Mouse (Mus musculus) left cerebral cortex, adult 8-10 months (tissue): ENCODE data around the gene Tmem245. TPM values are rescaled to one million over a fixed set of nuclear protein-coding genes. Genes with fewer than 3 reads are reported as not detected.
"Not testable (repeated sequence)": the region's sequence is repeated elsewhere in the genome, so short reads cannot be mapped to it uniquely, and the experiment has no call there.

Source experiments
- DNase-seq, 2 experiments: peaks; one replicate each; pipeline ENCODE4 v3.0.0; 2022; ENCODE audit warnings: low spot score in 2 of 2
- total RNA-seq, 4 experiments: library from RNA; stranded (reverse); gene quantifications; 2 replicates each; pipeline ENCODE4 v1.2.4; 2022

Tmem245 gene
- total RNA-seq, 4 experiments from 2014 or later: 41.6 to 49.3 (median 45.9) TPM

- DNase-seq: no peak
These were observed 16.9 kb downstream of the Tmem245 start for GRCm38 (mm10) chr4:56930312-56930711.

GRCm38 (mm10) chr4:56926971-56927370 is 20.3 kb downstream of the Tmem245 start:
- no peak for DNase-seq

GRCm38 (mm10) chr4:56922229-56922628 is 25.0 kb downstream of the Tmem245 start:
- DNase-seq: no peak

- DNase-seq: no peak
These were observed 31.4 kb downstream of the Tmem245 start for GRCm38 (mm10) chr4:56915732-56916325.

GRCm38 (mm10) chr4:56914761-56915160 is 32.5 kb downstream of the Tmem245 start:
- DNase-seq: no peak

GRCm38 (mm10) chr4:56914338-56914737 is 32.9 kb downstream of the Tmem245 start:
- no peak for DNase-seq

GRCm38 (mm10) chr4:56912382-56913001 is 34.7 kb downstream of the Tmem245 start:
- no peak for DNase-seq

GRCm38 (mm10) chr4:56909568-56909967 is 37.7 kb downstream of the Tmem245 start:
- DNase-seq: no peak

- no peak for DNase-seq
These were observed 39.6 kb downstream of the Tmem245 start for GRCm38 (mm10) chr4:56907671-56908070.

- DNase-seq: no peak
These were observed 40.3 kb downstream of the Tmem245 start for GRCm38 (mm10) chr4:56906926-56907325.

- DNase-seq: no peak
These were observed 41.7 kb downstream of the Tmem245 start for GRCm38 (mm10) chr4:56905507-56905906.

- DNase-seq: no peak
These were observed 45.6 kb downstream of the Tmem245 start for GRCm38 (mm10) chr4:56901671-56902070.

GRCm38 (mm10) chr4:56899216-56899615 is 48.0 kb downstream of the Tmem245 start:
- no peak for DNase-seq

GRCm38 (mm10) chr4:56897511-56897910 is 49.7 kb downstream of the Tmem245 start:
- DNase-seq: no peak

- no peak for DNase-seq
These were observed 53.0 kb downstream of the Tmem245 start for GRCm38 (mm10) chr4:56894196-56894595.

- DNase-seq: no peak
These were observed 54.6 kb downstream of the Tmem245 start for GRCm38 (mm10) chr4:56892501-56893115.

- DNase-seq: no peak
These were observed 58.8 kb downstream of the Tmem245 start for GRCm38 (mm10) chr4:56888483-56888882.

- DNase-seq: no peak
These were observed 60.8 kb downstream of the Tmem245 start for GRCm38 (mm10) chr4:56886286-56886979.

- DNase-seq: no peak
These were observed 67.1 kb downstream of the Tmem245 start for GRCm38 (mm10) chr4:56880036-56880703.

GRCm38 (mm10) chr4:56878971-56879370 is 68.3 kb downstream of the Tmem245 start:
- DNase-seq: no peak

GRCm38 (mm10) chr4:56870541-56870940 is 76.7 kb downstream of the Tmem245 start:
- DNase-seq: not testable (repeated sequence)

GRCm38 (mm10) chr4:56867761-56868160 is 79.5 kb downstream of the Tmem245 start:
- no peak for DNase-seq
